Mouse (Mus musculus) frontal cortex, postnatal 25 days (tissue): ENCODE measurements at regions not wholly inside any gene's neighbourhood (a gene's known extent, or its start where the extent isn't known, plus 50 kb on each side); places are given as distances from the start of the nearest gene placed in this dataset.

ENCODE experiments used
- DNase-seq, 2 experiments: peaks; one replicate each; pipeline ENCODE4 v3.0.0; 2022; ENCODE audit warnings: low spot score in 2 of 2

GRCm38 (mm10) chr10:39316533-39316932, 52.1 kb upstream of the Fyn start:
- no peak for DNase-seq

GRCm38 (mm10) chr10:39315434-39316174, 53.1 kb upstream of the Fyn start:
- no peak for DNase-seq

- no peak for DNase-seq
Observed at GRCm38 (mm10) chr10:39311501-39311900, 57.2 kb upstream of the Fyn start.

- no peak for DNase-seq
Observed at GRCm38 (mm10) chr10:39308535-39308934, 60.1 kb upstream of the Fyn start.

GRCm38 (mm10) chr10:39292703-39293496, 75.8 kb upstream of the Fyn start:
- no peak for DNase-seq

GRCm38 (mm10) chr10:39291747-39292198, 76.9 kb upstream of the Fyn start:
- no peak for DNase-seq

- peak in 1 of 2 experiments; percentile 27 for DNase-seq
Observed at GRCm38 (mm10) chr10:39291134-39291746, 77.4 kb upstream of the Fyn start.

- no peak for DNase-seq
Observed at GRCm38 (mm10) chr10:39290245-39290644, 78.4 kb upstream of the Fyn start.

- no peak for DNase-seq
Observed at GRCm38 (mm10) chr10:39280366-39281000, 88.2 kb upstream of the Fyn start.

GRCm38 (mm10) chr10:39274202-39274601, 94.5 kb upstream of the Fyn start:
- no peak for DNase-seq

GRCm38 (mm10) chr10:39273426-39273825, 95.2 kb upstream of the Fyn start:
- DNase-seq = no peak

GRCm38 (mm10) chr10:39272387-39272949, 96.2 kb upstream of the Fyn start:
- DNase-seq = no peak

GRCm38 (mm10) chr10:39270406-39270805, 98.2 kb upstream of the Fyn start:
- DNase-seq = no peak

- no peak for DNase-seq
Observed at GRCm38 (mm10) chr10:39267236-39267635, 101.4 kb upstream of the Fyn start.

GRCm38 (mm10) chr10:39266482-39266881, 102.2 kb upstream of the Fyn start:
- peak in 1 of 2 experiments; percentile 25 for DNase-seq

GRCm38 (mm10) chr10:39262466-39262865, 98.9 kb upstream of the Ccn6 start:
- DNase-seq = no peak

GRCm38 (mm10) chr10:39261174-39262145, 97.9 kb upstream of the Ccn6 start:
- DNase-seq = no peak

GRCm38 (mm10) chr10:39260061-39260460, 96.5 kb upstream of the Ccn6 start:
- DNase-seq = no peak

GRCm38 (mm10) chr10:39257371-39258154, 94.0 kb upstream of the Ccn6 start:
- no peak for DNase-seq

- no peak for DNase-seq
Observed at GRCm38 (mm10) chr10:39254561-39254960, 91.0 kb upstream of the Ccn6 start.
